Mouse (Mus musculus) lung, adult 10 weeks (tissue): ENCODE results near the gene Snrnp200. TPM values are rescaled to one million over a fixed set of nuclear protein-coding genes. Genes with fewer than 3 reads are reported as not detected.

Experiments
- polyA plus RNA-seq: library from polyadenylated mRNA; stranded (reverse); fragments of 350-450 nt; fragmentation: Illumina TruSeq; extraction: RNeasy Lipid Tissue Mini Kit (QIAGEN cat#74804); gene quantifications from one replicate; pipeline ENCODE4 v1.2.3, GENCODE M21; 2014; ENCODE audit warnings: low read depth, low replicate concordance; ENCODE audit not compliant: insufficient read depth

Gene Snrnp200
- polyA plus RNA-seq: 23.3 TPM

DNA sequence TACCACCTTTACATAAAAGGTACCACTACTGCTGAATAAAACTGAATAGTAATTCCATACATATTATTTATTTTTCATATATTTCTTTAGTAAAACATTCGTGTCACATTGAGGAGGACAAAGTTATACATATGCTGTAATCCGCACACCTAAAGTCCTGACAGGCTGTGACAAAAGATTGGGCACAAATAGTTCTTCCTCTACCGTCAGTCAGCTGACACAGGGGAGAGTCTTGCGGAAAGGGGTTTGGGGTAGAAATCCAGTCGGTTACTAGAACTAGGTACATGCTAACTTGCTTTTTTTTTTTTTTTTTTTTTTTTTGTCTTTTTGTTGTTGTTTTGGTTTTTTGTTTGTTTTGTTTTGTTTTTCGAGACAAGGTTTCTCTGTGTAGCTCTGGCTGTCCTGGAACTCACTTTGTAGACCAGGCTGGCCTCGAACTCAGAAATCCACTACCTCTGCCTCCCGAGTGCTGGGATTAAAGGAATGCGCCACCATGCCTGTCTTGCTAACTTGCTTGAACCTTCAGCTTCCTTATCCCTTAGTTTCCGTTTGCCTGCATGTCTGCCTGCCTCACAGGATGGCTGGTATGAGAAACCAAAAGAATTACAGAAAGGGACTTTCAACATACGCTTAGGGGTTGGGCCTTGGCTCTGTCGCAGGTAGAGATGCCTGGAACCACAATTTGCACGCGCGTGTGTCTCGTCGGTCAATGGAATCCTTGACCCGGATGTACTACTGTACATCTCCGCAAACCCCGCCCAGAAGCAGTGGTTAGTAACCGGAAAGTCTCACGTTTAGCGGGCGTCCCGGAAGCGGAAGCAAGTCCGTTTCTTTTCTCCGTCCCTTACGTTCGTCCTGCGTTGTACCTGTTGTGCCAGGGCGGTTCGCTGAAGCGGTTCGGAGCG is at the start of gene Snrnp200, which contains the start of gene 1810024B03Rik:
Gene Snrnp200 (plus strand): TSS at position 840 of the 905 bp plus-strand sequence.
Gene 1810024B03Rik (minus strand): TSS at position 734 of the 905 bp plus-strand sequence.

DNA sequence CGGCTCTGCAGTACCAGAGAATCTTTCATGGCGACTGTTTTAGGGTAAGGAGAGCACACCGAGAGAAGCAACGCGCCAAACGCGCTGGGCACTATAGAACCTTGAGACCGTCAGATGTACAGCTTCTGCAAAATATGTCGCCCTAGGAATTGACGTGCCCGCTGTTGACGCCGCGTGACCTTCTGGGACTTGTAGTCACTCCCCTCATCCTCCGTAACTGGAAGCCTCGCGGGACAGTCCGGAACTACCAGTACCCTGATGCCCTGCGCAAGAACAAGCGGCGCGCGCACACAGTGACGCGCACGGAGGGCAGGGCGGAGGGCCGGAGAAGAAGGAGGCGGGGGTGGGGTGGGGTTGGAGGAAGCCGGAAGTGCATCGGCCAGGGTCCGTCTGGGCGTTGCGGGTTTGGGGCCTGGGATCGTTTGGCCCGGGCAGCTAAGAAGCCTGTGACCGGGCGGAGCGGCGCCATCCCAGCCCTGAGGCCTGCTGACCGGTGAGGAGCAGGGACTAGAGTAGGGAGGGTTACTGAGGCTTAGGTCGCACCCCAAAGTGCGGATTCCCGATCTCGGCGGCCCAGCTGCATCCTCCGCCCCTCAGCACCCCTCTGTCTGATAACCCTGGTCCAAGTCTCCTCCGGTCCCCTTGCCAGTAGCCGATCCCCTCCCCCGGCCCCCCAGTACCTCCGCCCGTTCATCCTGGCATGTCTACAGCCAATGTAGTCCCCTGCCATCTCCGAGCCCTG is 39.6 kb downstream of the Snrnp200 start, which contains the start of the genes Ciao1 and Tmem127:
Gene Ciao1 (minus strand): TSS at position 225 of the 742 bp plus-strand sequence.
Gene Tmem127 (plus strand): TSS at position 317 of the 742 bp plus-strand sequence.

DNA sequence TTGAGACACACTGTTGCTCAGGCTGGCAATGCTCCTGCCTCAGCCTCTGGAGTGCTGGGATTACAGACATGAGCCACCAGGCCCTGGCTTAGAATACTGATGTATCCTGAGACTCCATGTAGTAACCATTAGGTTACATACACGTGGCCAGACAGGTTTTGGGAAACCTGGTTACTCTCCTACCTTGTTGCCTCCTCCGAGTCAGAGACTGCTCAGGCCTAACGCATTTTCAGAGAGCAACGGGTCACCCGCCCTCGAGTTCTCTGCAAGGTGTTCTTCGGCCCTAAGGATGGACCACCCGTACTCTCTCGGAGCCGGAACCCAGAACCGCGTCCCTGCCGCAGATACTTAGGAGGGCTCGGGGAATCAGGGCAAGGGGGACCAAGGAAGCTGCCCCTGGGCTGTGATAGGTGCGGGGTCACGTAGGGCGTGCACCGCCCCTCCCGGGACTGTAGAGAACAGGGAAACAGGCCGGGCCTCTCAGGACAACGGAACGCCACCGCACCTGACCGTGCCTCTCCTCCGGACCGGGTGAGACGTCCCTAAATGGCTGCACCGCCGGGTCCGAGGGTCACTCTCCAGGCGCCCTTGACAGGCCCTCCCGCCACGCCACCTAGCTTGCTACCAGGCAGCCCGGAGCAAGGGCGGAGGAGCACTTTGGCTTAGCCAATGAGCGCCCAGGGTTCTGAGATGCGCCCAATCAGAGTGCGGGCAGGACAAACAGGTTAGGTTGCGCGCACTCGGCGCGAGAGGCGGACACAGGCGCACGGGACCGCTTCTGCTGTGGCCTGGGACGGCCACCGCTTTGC is 61.5 kb downstream of the Snrnp200 start, which contains the start of gene Stard7:
Gene Stard7 (plus strand): TSS at position 728 of the 809 bp plus-strand sequence.

Other genes starting within 250 kb of the Snrnp200 start
- gene Ap4e1, start 199.7 kb upstream of the Snrnp200 start, polyA plus RNA-seq: 2.2 TPM
- 29.1 TPM for gene Blvra, start 137.7 kb upstream of the Snrnp200 start, polyA plus RNA-seq
- 3.5 TPM for gene Ncaph, start 74.4 kb upstream of the Snrnp200 start, polyA plus RNA-seq
- gene Itpripl1, start 64.9 kb upstream of the Snrnp200 start, polyA plus RNA-seq: 7.6 TPM
- 1.3 TPM for gene 1810024B03Rik, start 106 bp upstream of the Snrnp200 start, polyA plus RNA-seq
- 56.5 TPM for gene Ciao1, start 39.4 kb downstream of the Snrnp200 start, polyA plus RNA-seq
- gene Tmem127, start 39.5 kb downstream of the Snrnp200 start, polyA plus RNA-seq: 22.1 TPM
- 27.9 TPM for gene Stard7, start 61.8 kb downstream of the Snrnp200 start, polyA plus RNA-seq
- 5.6 TPM for gene Dusp2, start 127.8 kb downstream of the Snrnp200 start, polyA plus RNA-seq
- not detected for gene Astl, start 130.3 kb downstream of the Snrnp200 start, polyA plus RNA-seq
- 0.08 TPM for gene Adra2b, start 154.8 kb downstream of the Snrnp200 start, polyA plus RNA-seq
- gene Gpat2, start 216.8 kb downstream of the Snrnp200 start, polyA plus RNA-seq: not detected
- 16.4 TPM for gene Fahd2a, start 236.2 kb downstream of the Snrnp200 start, polyA plus RNA-seq